Mouse (Mus musculus): Measurements from ENCODE around the gene Atp2b2.

GRCm38 (mm10) chr6:113947515-113947914 lies 94.9 kb downstream of the Atp2b2 start:
- no peak for TF ChIP-seq CTCF (IDR thresholded peaks at IDR 0.05; ENCODE audit: low read depth)
- TF ChIP-seq EP300 (IDR thresholded peaks at IDR 0.05; ENCODE audit: low read depth), result no peak

All from liver, embryonic 14.5 days (tissue).